Mouse (Mus musculus) ES-E14 (cell line): ENCODE measurements around the gene Calml4.

Source experiments
- MAFK ChIP-seq: IDR thresholded peaks from 2 replicates; pipeline ENCODE4 v1.6.1; 2014; ENCODE audit warnings: mild to moderate bottlenecking, low read depth, low read length, inconsistent platforms; ENCODE audit not compliant: insufficient read depth
- ZNF384 ChIP-seq: IDR thresholded peaks from 2 replicates; pipeline ENCODE4 v1.6.1; 2012; ENCODE audit warnings: low read depth, low read length, inconsistent platforms

DNA sequence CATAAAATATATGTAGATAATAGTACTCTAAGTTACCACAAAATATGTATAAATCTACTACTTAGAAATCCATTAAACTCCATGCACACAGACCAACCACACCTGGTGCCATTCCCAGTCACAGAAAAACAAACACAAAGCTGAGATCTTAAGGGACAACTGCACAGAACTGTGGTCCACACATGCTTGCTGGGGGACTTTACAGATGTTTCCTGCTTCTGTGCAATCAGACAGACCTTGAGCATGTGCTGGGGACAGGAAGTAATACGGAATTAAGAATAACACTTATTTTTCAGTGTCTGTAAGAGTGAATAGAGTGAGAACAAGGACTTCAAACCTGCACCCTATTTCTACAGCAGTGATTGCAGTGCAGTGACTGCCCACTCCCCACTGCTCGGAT lies 63.0 kb downstream of the Calml4 start:
- TF ChIP-seq ZNF384 (no peak), MAFK (no peak)
